Mouse (Mus musculus): ENCODE measurements around the gene Nipbl.

DNA sequence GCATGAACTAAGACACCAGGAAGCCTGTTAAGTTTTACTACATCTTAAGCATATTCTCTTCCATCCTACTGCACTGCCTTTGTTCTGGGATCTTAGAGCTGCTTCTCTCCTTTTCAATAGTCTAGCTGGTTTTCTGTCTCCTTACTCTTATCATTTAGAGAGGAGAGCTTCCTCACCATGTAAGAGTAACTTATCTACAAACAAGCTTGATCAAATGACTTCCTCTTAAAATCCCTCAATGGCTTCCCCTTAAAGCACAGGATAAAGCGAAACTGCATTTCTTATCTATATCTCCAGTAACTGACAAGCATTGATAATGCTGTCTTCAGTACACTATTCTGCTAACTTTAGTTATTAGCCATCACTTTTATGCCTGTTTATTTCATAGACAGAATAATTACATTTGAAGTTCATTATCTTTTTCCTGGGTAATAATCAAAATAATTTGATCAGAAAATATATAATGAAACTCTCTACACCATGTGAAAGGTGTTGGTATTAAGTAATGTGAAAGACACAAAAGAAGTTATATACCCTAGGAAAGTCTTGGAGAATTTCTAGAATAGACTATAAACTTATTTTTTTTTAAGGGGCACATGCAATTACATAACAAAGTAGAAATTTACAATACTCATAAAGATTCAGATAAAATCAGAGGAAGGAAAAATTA is 33.0 kb downstream of the Nipbl start:
- no peak for TF ChIP-seq CTCF (IDR thresholded peaks at IDR 0.05; ENCODE audit: borderline replicate concordance, extremely low read depth, insufficient read depth, insufficient read length)
- TF ChIP-seq POLR2A (IDR thresholded peaks at IDR 0.05; ENCODE audit: borderline replicate concordance, extremely low read depth, insufficient read depth, insufficient read length, poor library complexity, severe bottlenecking), result no peak

Measured in brain, embryonic 14.5 days (tissue).